Mouse (Mus musculus): Measurements from ENCODE around the gene Efcab2.

GRCm38 (mm10) chr1:178407651-178408050, 1.8 kb downstream of the Efcab2 start:
- TF ChIP-seq CTCF (IDR thresholded peaks at IDR 0.05; ENCODE audit: extremely low read depth, insufficient read depth, insufficient read length, insufficient replicate concordance): no peak
- TF ChIP-seq POLR2A (IDR thresholded peaks at IDR 0.05; ENCODE audit: low read depth, low read length): no peak
